Mouse (Mus musculus): ENCODE measurements around the gene Akap12. TPM values are rescaled to one million over a fixed set of nuclear protein-coding genes. Genes with fewer than 3 reads are reported as not detected.

Akap12 gene
- polyA plus RNA-seq, 1 experiment from 2014 or later, result 7.5 TPM

DNA sequence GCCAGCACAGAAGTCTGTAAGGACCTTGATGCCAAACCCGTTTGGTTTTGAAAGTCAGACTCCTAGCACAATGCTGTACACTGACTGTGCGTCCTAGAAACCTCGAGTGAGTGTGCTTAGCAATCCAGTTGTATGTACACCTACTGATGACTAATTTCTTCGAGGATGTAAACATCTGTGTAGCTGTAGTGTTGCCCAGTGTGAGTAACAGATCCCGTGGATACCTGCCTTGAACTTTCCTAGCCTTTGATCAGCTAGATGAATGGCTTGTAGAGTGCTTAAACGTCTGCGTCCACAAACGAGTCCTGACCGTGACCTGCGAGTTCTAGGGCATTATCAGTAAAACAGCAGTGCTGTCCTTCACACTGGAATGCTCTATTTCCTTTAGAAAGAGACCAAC, 122.9 kb downstream of the Akap12 start:
- DNase-seq (ENCODE audit: low spot score), result no peak
- no peak overlapping the region for H3K27ac ChIP-seq (replicated peaks; ENCODE audit: low read depth, low read length)

DNA sequence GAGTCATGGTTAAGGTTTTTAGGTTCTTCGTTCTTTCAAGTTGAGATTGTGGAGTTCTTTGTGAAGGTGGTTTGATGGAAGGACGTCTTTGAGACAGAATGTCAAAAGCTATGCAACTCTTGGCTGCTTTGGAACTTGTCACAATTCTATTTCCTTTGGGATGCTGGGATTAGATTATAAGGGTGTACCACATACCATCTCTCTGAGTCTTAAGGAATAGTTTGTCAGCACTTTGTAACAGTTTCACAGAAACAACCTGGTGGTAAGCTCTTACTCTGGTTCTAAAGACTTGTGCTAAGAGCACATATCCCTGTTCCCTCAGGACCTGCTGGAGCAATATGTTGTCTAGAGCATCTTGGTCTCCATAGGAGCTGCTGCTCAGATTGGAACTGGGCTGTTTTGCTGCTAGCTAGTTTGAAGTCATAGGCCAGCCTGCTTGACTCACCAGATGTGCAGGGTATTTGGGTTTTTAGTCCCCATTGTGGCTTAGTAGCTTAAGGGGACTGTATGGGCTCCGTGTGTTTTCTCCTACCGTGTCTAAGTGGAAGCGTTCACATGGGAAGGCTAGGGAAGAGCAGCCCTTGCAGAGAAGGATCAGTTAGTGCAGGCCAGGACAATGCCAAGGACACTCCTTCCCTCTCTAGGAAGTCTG, 123.4 kb downstream of the Akap12 start:
- ATAC-seq (ENCODE audit: insufficient number of reproducible peaks, low FRiP score, low TSS enrichment, low read depth) (no peak), DNase-seq (ENCODE audit: low spot score) (no peak)
- peak overlapping the region; percentile 86 for H3K4me2 ChIP-seq (ENCODE audit: low read depth, severe bottlenecking)
- no peak overlapping the region for H3K27ac ChIP-seq (replicated peaks; ENCODE audit: low read depth, low read length)
- H3K4me3 ChIP-seq (ENCODE audit: low read depth, low read length), result peak overlapping the region; percentile 88
- no peaks in the 10 kb centered on the region for H3K27me3 ChIP-seq (ENCODE audit: control insufficient read depth, insufficient read depth, low read length)
- H3K36me3 ChIP-seq (ENCODE audit: control insufficient read depth, insufficient read depth, low read length), result peaks cover 6% of the 10 kb centered on the region; the same call in 1 of the 2 replicates
- 75% methylated on average over 5 of the region's 5 CpGs for WGBS
- H3K4me1 ChIP-seq (ENCODE audit: control insufficient read depth, insufficient read depth, low read length), result peaks cover 7% of the 10 kb centered on the region
- peak overlapping the region; percentile 97 for H3K9ac ChIP-seq (ENCODE audit: low read length)
- H3K9me3 ChIP-seq (ENCODE audit: control insufficient read depth, low read length), result no peaks in the 10 kb centered on the region

More for the DNA sequence above, 122.9 kb downstream of the Akap12 start:
- H3K9me3 ChIP-seq (ENCODE audit: control insufficient read depth, low read length), result no peaks in the 10 kb centered on the region
- no peak for ATAC-seq (ENCODE audit: insufficient number of reproducible peaks, low FRiP score, low TSS enrichment, low read depth)
- 18% methylated on average over 10 of the region's 10 CpGs for WGBS
- H3K4me3 ChIP-seq (ENCODE audit: low read depth, low read length), result peak overlapping the region; percentile 88
- peak overlapping the region; percentile 86 for H3K4me2 ChIP-seq (ENCODE audit: low read depth, severe bottlenecking)
- peaks cover 7% of the 10 kb centered on the region for H3K4me1 ChIP-seq (ENCODE audit: control insufficient read depth, insufficient read depth, low read length)
- H3K36me3 ChIP-seq (ENCODE audit: control insufficient read depth, insufficient read depth, low read length), result peaks cover 4% of the 10 kb centered on the region; the same call in 1 of the 2 replicates
- no peaks in the 10 kb centered on the region for H3K27me3 ChIP-seq (ENCODE audit: control insufficient read depth, insufficient read depth, low read length)
- peak overlapping the region; percentile 97 for H3K9ac ChIP-seq (ENCODE audit: low read length)

DNA sequence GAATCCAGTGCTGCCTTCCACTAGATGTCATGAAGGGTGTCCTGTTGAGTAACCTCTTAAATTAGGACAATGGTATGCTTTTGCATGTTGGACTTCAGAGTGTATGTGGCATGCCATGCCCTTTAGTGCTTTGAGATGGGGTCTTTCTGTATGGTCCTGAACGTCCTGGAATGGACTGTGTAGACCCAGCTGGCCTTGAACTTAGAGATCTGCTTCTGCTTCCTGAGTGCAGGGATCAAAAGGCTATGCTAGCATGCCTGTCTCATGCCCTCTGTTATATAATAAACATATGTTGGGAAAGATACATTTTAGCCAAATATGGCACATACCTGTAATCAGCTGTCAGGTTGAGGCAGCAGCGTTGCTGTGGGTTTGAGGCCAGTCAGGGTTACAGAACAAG, 124.4 kb downstream of the Akap12 start:
- Histone ChIP-seq H3K4me2 (ENCODE audit: low read depth, severe bottlenecking) (no peak overlapping the region), H3K27ac (replicated peaks; ENCODE audit: low read depth, low read length) (no peak overlapping the region), H3K9me3 (ENCODE audit: control insufficient read depth, low read length) (no peaks in the 10 kb centered on the region), H3K27me3 (ENCODE audit: control insufficient read depth, insufficient read depth, low read length) (no peaks in the 10 kb centered on the region), H3K36me3 (ENCODE audit: control insufficient read depth, insufficient read depth, low read length) (peaks cover 8% of the 10 kb centered on the region; the same call in 1 of the 2 replicates), H3K4me1 (ENCODE audit: control insufficient read depth, insufficient read depth, low read length) (peaks cover 7% of the 10 kb centered on the region), H3K4me3 (ENCODE audit: low read depth, low read length) (no peak overlapping the region), H3K9ac (ENCODE audit: low read length) (no peak overlapping the region)
- no peak for DNase-seq (ENCODE audit: low spot score)
- ATAC-seq (ENCODE audit: insufficient number of reproducible peaks, low FRiP score, low TSS enrichment, low read depth), result no peak
- 58% methylated on average over 2 of the region's 2 CpGs for WGBS

DNA sequence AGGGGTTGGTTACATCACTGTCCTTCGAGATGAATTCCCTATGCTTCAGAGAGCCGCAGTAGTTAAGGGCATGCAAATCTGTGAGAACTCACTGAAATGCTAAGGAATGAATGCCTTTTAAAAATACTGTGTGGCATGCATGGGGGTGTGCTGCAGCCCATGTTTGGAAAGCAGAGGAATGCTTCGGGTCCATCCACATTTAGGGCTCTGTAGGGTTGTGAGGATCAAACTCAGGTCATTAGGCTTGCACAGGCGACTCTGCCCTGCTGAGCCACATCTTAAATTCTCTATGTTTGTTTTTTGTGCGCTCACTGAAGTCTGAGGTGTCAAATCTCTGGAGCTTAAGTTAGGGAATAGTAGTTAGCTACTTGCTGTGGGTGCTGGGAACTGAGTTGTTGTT, 124.9 kb downstream of the Akap12 start:
- H3K9ac ChIP-seq (ENCODE audit: low read length), result no peak overlapping the region
- H3K9me3 ChIP-seq (ENCODE audit: control insufficient read depth, low read length), result no peaks in the 10 kb centered on the region
- no peak overlapping the region for H3K4me2 ChIP-seq (ENCODE audit: low read depth, severe bottlenecking)
- peaks cover 9% of the 10 kb centered on the region; the same call in 1 of the 2 replicates for H3K36me3 ChIP-seq (ENCODE audit: control insufficient read depth, insufficient read depth, low read length)
- H3K4me1 ChIP-seq (ENCODE audit: control insufficient read depth, insufficient read depth, low read length), result peaks cover 7% of the 10 kb centered on the region
- WGBS, result 67% methylated on average over 5 of the region's 5 CpGs
- no peak overlapping the region for H3K4me3 ChIP-seq (ENCODE audit: low read depth, low read length)
- no peaks in the 10 kb centered on the region for H3K27me3 ChIP-seq (ENCODE audit: control insufficient read depth, insufficient read depth, low read length)
- no peak for DNase-seq (ENCODE audit: low spot score)
- no peak for ATAC-seq (ENCODE audit: insufficient number of reproducible peaks, low FRiP score, low TSS enrichment, low read depth)
- no peak overlapping the region for H3K27ac ChIP-seq (replicated peaks; ENCODE audit: low read depth, low read length)

DNA sequence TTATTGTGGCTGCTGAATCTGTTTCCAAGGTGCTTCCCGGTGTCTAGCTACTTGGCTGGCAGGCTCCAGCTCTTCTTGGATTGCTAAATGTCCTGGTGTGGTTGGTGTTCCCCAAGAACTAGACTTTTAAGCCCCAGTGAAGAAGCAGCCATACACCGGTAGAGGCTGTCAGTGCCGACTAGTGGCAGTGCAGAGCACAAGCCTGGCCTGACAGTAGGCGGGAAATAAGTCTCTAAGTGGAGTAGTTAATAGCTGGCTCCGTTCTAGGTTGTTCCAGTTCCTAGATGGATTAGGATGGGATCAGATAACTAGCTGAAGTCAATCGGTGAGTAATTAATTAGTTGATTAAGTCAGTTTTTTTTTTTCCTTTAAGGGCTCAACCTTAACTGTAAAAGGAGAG, 125.7 kb downstream of the Akap12 start:
- Histone ChIP-seq H3K4me1 (ENCODE audit: control insufficient read depth, insufficient read depth, low read length) (peaks cover 7% of the 10 kb centered on the region), H3K4me3 (ENCODE audit: low read depth, low read length) (no peak overlapping the region), H3K4me2 (ENCODE audit: low read depth, severe bottlenecking) (no peak overlapping the region), H3K9ac (ENCODE audit: low read length) (no peak overlapping the region), H3K9me3 (ENCODE audit: control insufficient read depth, low read length) (no peaks in the 10 kb centered on the region), H3K27me3 (ENCODE audit: control insufficient read depth, insufficient read depth, low read length) (no peaks in the 10 kb centered on the region), H3K27ac (replicated peaks; ENCODE audit: low read depth, low read length) (no peak overlapping the region), H3K36me3 (ENCODE audit: control insufficient read depth, insufficient read depth, low read length) (peaks cover 9% of the 10 kb centered on the region; the same call in 1 of the 2 replicates)
- DNase-seq (ENCODE audit: low spot score) (no peak), ATAC-seq (ENCODE audit: insufficient number of reproducible peaks, low FRiP score, low TSS enrichment, low read depth) (no peak)
- 70% methylated on average over 6 of the region's 6 CpGs for WGBS

DNA sequence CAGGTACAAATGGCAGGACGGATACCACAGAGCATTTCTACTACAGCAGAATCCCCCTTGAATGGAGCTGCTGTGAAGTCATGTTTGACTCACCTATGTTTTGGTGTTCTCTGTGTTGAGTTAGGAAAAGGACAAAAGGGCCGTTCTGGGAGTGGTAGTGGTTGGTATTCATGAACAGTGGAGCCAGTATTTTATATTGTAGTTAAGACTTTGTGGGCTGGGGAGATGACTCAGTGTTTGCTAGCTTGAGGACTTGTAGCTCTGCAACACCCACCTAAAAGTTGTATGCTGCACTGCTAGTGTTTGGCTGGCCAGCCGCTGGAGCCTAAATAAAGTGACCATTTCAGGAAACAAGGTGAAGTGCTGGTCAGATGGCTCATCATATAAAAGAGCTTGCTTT, 129.1 kb downstream of the Akap12 start:
- H3K9me3 ChIP-seq (ENCODE audit: control insufficient read depth, low read length), result no peaks in the 10 kb centered on the region
- DNase-seq (ENCODE audit: low spot score) (no peak), ATAC-seq (ENCODE audit: insufficient number of reproducible peaks, low FRiP score, low TSS enrichment, low read depth) (no peak)
- no peaks in the 10 kb centered on the region for H3K4me1 ChIP-seq (ENCODE audit: control insufficient read depth, insufficient read depth, low read length)
- H3K4me2 ChIP-seq (ENCODE audit: low read depth, severe bottlenecking), result no peak overlapping the region
- H3K4me3 ChIP-seq (ENCODE audit: low read depth, low read length), result no peak overlapping the region
- 87% methylated on average over 3 of the region's 3 CpGs for WGBS
- H3K36me3 ChIP-seq (ENCODE audit: control insufficient read depth, insufficient read depth, low read length), result peaks cover 9% of the 10 kb centered on the region; the same call in 1 of the 2 replicates
- H3K9ac ChIP-seq (ENCODE audit: low read length), result no peak overlapping the region
- no peaks in the 10 kb centered on the region for H3K27me3 ChIP-seq (ENCODE audit: control insufficient read depth, insufficient read depth, low read length)
- H3K27ac ChIP-seq (replicated peaks; ENCODE audit: low read depth, low read length), result no peak overlapping the region

DNA sequence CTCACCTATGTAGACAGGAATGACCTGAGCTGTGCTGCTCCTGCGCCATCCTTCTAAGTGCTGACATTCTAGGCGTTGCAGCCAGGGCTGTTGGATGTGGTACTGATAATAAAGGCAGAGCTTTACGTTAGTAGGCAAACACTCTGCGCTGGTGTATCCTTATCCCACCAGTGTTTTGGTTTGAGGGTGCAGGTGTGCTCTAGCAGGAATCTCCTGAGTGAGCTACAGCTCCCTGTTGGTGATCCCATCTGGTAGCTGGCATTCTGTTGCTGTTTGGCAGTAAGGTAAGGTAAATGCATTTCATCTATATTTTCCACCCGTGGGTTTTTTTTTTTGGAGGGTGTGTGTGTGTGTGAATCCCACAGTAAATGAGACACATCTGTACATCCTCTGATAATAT, 131.9 kb downstream of the Akap12 start:
- Histone ChIP-seq H3K36me3 (ENCODE audit: control insufficient read depth, insufficient read depth, low read length) (peaks cover 10% of the 10 kb centered on the region; the same call in 1 of the 2 replicates), H3K9ac (ENCODE audit: low read length) (no peak overlapping the region), H3K4me2 (ENCODE audit: low read depth, severe bottlenecking) (no peak overlapping the region), H3K9me3 (ENCODE audit: control insufficient read depth, low read length) (no peaks in the 10 kb centered on the region), H3K4me1 (ENCODE audit: control insufficient read depth, insufficient read depth, low read length) (no peaks in the 10 kb centered on the region), H3K4me3 (ENCODE audit: low read depth, low read length) (no peak overlapping the region), H3K27ac (replicated peaks; ENCODE audit: low read depth, low read length) (no peak overlapping the region), H3K27me3 (ENCODE audit: control insufficient read depth, insufficient read depth, low read length) (no peaks in the 10 kb centered on the region)
- 93% methylated on average over 5 of the region's 5 CpGs for WGBS
- DNase-seq (ENCODE audit: low spot score) (no peak), ATAC-seq (ENCODE audit: insufficient number of reproducible peaks, low FRiP score, low TSS enrichment, low read depth) (no peak)

DNA sequence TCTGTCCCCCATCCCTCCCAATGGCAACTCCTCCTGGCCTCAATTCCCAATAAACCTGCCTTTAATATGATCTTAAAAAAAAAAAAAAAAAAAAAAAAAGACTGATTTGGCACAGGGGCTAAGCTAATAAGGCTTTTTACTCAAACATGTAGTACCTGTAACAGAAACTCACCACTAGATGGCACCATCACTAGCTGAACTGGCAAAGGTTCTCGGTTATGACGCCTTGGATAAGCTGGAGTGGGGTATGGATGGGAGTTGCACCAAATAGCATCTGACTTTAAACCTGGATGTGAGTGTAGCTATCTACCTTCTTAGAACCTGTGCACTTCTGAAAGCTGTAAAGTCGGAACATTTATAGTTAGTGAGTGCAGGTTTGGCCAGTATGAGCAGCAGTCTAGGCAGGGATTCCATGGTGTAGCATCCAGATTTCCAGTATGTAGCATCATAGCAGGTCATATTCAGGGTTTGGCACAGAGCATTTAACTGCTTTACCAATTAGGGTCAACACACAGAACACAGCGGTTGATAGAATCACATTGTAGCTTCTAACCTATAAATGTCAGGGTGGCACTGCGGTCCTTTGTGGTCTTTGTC, 138.8 kb downstream of the Akap12 start:
- H3K27ac ChIP-seq (replicated peaks; ENCODE audit: low read depth, low read length), result no peak overlapping the region
- H3K4me2 ChIP-seq (ENCODE audit: low read depth, severe bottlenecking), result no peak overlapping the region
- no peaks in the 10 kb centered on the region for H3K27me3 ChIP-seq (ENCODE audit: control insufficient read depth, insufficient read depth, low read length)
- H3K9ac ChIP-seq (ENCODE audit: low read length), result no peak overlapping the region
- no peaks in the 10 kb centered on the region for H3K4me1 ChIP-seq (ENCODE audit: control insufficient read depth, insufficient read depth, low read length)
- H3K4me3 ChIP-seq (ENCODE audit: low read depth, low read length), result no peak overlapping the region
- WGBS, result 60% methylated on average over 5 of the region's 5 CpGs
- DNase-seq (ENCODE audit: low spot score), result peak; percentile 54
- peaks cover 12% of the 10 kb centered on the region for H3K36me3 ChIP-seq (ENCODE audit: control insufficient read depth, insufficient read depth, low read length)
- H3K9me3 ChIP-seq (ENCODE audit: control insufficient read depth, low read length), result no peaks in the 10 kb centered on the region
- ATAC-seq (ENCODE audit: insufficient number of reproducible peaks, low FRiP score, low TSS enrichment, low read depth), result peak; percentile 54; the same call in 1 of the 2 replicates
